Mouse (Mus musculus) adrenal gland, postnatal 36 days (tissue): ENCODE measurements around the gene Hsd3b2. TPM values are rescaled to one million over a fixed set of nuclear protein-coding genes. Genes with fewer than 3 reads are reported as not detected.
"Not testable (repeated sequence)": the region's sequence is repeated elsewhere in the genome, so short reads cannot be mapped to it uniquely, and the experiment has no call there.

Source experiments
- DNase-seq, 2 experiments: peaks; one replicate each; pipeline ENCODE4 v3.0.0; 2021; ENCODE audit warnings: mixed read lengths in 1 of 2
- long read RNA-seq, 2 experiments: library from polyadenylated mRNA; stranded (forward); transcript quantifications; one replicate each; pipeline ENCODE4 v2.0.0; 2021; ENCODE audit warnings: borderline sequencing depth in 2 of 2
- total RNA-seq, 2 experiments: library from RNA; stranded (reverse); gene quantifications; 2 replicates each; pipeline ENCODE4 v1.2.3; 2021

Gene Hsd3b2
- total RNA-seq, result under 1 TPM in 1 of 2 experiments, not detected in 1; 0.10 TPM
- long read RNA-seq, experiment 1, result 0 reads
- long read RNA-seq, experiment 2, result 0 reads

- DNase-seq, result no peak
Measured at GRCm38 (mm10) chr3:98724376-98724775, at the start of gene Hsd3b2. Gene Hsd3b2, minus strand, starts transcription at chr3:98724543.

GRCm38 (mm10) chr3:98764155-98764554, 39.8 kb upstream of the Hsd3b2 start:
- peak in 1 of 2 experiments; percentile 3 for DNase-seq

DNA sequence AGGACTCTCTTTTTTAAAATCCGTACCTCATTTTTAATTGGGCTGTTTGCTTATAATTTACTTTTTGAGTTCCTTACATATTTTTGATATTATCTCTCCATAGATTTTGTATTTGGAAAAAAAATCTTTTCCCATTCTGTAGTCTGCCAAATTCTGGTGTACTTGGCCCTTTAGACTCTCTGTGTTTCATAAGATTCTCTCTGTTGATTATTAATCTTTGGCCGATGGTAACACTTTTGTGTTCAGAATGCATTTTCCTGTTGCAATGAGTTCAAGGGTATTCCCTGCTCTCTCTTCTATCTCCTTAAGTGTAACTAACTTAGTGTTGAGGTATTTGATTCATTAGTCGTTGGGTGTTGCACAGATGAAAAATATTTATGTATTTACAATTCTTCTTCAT, 32.5 kb upstream of the Hsd3b2 start:
- no peak for DNase-seq

GRCm38 (mm10) chr3:98752171-98752570, 27.8 kb upstream of the Hsd3b2 start:
- DNase-seq, result no peak

- not testable (repeated sequence) for DNase-seq
Measured at GRCm38 (mm10) chr3:98741043-98741442, 16.7 kb upstream of the Hsd3b2 start.

- no peak for DNase-seq
Measured at GRCm38 (mm10) chr3:98734340-98734739, 10.0 kb upstream of the Hsd3b2 start.

DNA sequence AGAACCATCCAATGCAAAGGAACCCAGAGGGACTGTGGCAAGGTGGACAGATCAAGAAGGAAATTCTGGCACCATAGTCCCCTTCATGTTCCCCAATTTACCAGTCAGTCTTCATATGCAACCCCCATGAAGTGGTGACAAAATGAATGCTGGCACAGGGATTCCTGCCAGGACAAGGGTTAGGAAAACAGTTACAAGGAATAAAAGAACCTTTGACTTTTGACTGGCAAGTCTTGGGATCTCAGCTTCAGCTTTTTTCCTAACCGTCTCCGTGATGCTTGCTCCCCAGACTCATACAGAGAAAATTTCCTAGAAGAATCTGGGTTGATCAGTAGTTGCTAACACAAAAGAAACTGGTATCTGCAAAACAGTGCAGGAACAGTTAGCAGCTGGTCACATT, 9.4 kb upstream of the Hsd3b2 start:
- DNase-seq, result no peak

DNA sequence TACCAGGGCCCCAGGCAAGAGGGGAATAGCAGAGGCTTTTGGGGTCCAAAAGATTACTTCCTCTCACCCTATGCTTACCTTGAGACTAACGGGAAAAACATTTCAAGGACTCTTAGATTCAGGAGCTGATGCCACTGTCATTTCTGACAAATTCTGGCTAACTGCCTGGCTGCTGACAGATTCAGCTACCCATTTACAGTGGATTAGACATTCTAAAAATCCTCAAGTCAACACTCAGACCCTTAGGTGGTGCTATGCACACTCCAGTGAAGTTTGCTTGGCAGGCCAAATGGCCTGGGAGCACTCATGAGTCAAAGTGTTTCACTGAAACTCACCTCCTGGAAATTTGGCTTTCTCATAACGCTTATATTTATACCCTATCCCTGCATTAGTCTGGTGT, 1.9 kb upstream of the Hsd3b2 start:
- peak; percentile 3 to 41 for DNase-seq

DNA sequence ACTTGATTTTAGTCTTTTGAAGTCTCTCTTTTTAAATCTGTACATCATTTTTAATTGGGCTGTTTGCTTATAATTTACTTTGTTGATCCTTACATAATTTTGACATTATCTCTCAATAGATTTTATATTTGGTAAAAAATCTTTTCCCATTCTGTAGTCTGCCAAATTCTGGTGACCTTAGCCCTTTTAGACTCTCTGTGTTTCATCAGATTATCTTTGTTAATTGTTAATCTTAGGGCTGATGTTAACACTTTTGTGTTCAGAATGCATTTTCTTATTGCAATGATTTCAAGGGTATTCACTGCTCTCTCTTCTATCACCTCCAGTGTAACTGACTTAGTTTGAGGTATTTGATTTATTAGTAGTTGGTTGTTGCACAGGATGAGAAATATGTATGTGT, 3.6 kb downstream of the Hsd3b2 start:
- no peak for DNase-seq

DNA sequence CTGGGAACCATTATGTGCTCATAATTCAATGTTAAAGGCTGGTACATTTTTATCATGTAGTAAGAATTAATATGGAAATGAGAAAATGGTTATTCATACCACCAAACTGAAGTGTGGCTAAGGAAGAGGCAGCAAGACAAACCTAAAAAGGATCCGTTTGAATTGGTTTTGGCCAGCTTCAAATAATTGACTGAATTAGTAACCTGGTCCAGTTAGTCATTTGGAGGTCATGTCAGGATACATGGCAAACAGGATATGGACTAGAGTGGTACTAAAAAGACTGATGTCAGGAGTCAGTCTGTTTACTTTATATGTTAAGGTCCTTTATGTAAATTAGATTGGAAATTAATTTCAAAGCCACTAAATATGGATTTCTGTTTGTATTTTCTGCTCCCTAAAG, 41.9 kb downstream of the Hsd3b2 start:
- no peak for DNase-seq

- no peak for DNase-seq
Measured at GRCm38 (mm10) chr3:98680786-98681185, 43.6 kb downstream of the Hsd3b2 start.

Other genes starting within 250 kb of the Hsd3b2 start
- not detected for gene Hsd3b4, start 214.0 kb downstream of the Hsd3b2 start, total RNA-seq
- gene Gm10681, start 135.7 kb downstream of the Hsd3b2 start, total RNA-seq, result not detected
- gene Hsd3b5, start 94.3 kb downstream of the Hsd3b2 start, total RNA-seq, result not detected
- gene Hsd3b3, start 38.6 kb upstream of the Hsd3b2 start, total RNA-seq, result not detected
- 100 to 1,000 TPM in 1 of 2 experiments, 10 to 100 TPM in 1; 71.8 to 159 TPM for gene Hsd3b6, start 89.9 kb upstream of the Hsd3b2 start, total RNA-seq
- gene Hsd3b1, start 135.3 kb upstream of the Hsd3b2 start, total RNA-seq, result over 10,000 TPM; 10,449 to 17,240 TPM
- 100 to 1,000 TPM; 332 to 351 TPM for gene Hao2, start 168.7 kb upstream of the Hsd3b2 start, total RNA-seq